8 mouse cellular contexts compared by ENCODE assay signal in the genomic region with DNA sequence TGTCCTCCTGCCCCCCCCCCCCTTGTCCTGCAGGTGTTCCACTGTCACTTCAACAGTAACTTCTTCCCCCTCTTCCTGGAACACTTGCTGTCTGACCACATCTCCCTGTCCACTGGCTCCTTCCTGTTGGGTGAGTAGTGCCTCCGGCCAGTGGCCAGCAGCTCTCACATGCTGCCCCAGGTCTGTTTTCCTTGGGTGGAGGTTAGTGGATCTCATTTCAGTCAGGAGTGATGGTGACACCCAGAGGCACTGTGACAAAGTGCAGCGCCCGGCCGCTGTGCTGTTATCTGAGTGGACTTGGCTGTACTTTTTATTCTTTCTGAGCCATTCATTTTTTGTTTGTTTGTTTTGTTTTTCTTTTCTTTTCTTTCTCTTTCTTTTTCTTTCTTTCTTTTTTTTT. TPM values are rescaled to one million over a fixed set of nuclear protein-coding genes. Genes with fewer than 3 reads are reported as not detected.
A peak's percentile ranks its signal among the peaks of the same experiment; 100 is the strongest.
DNase-seq lines count a peak whose midpoint lies in the region; ATAC-seq and TF ChIP-seq lines count a peak whose summit lies in the region.
"Had no signal": no experiment of that assay in that cellular context is flagged by ENCODE, and none has a peak within 500 bp of the region (broad histone marks: within the 10 kb centered on the region; RNA-seq: fewer than 3 reads in every experiment).

No protein-coding gene starts in this region.

- 23% methylated on average over 4 of the region's 4 CpGs for WGBS in intestine, embryonic 15.5 days
- 31% methylated on average over 4 of the region's 4 CpGs for WGBS in limb, embryonic 14.5 days

- TF ChIP-seq POLR2A in brain, embryonic 14.5 days (IDR thresholded peaks at IDR 0.05; ENCODE audit: borderline replicate concordance, extremely low read depth, insufficient read depth, insufficient read length, poor library complexity, severe bottlenecking) = no peak
- no peak for TF ChIP-seq POLR2A in limb, embryonic 14.5 days (IDR thresholded peaks at IDR 0.05; ENCODE audit: borderline replicate concordance, extremely low read depth, insufficient read depth, insufficient read length)

- H3K4me1 ChIP-seq in intestine, embryonic 15.5 days (replicated peaks) = no peaks in the 10 kb centered on the region
- H3K4me1 ChIP-seq in limb, embryonic 14.5 days (ENCODE audit: control insufficient read depth, insufficient read depth, low read length) = no peaks in the 10 kb centered on the region
- H3K4me1 ChIP-seq: neural tube, embryonic 12.5 days had no signal

- H3K27ac ChIP-seq in intestine, embryonic 15.5 days = no peak overlapping the region
- H3K27ac ChIP-seq in limb, embryonic 14.5 days (replicated peaks; ENCODE audit: low read depth, low read length) = no peak overlapping the region
- H3K27ac ChIP-seq: neural tube, embryonic 12.5 days had no signal

- ATAC-seq in intestine, embryonic 15.5 days = peak; percentile 58; the same call in 1 of the 2 replicates
- ATAC-seq in limb, embryonic 14.5 days (ENCODE audit: low FRiP score, low read depth) = 0 out of 2 replicates have a peak, but pooled peaks have one; percentile 30

- no peak overlapping the region for H3K4me3 ChIP-seq in intestine, embryonic 15.5 days (replicated peaks)
- H3K4me3 ChIP-seq in limb, embryonic 14.5 days (replicated peaks; ENCODE audit: low read length) = no peak overlapping the region
- H3K4me3 ChIP-seq: neural tube, embryonic 12.5 days had no signal

- no peaks in the 10 kb centered on the region for H3K9me3 ChIP-seq in intestine, embryonic 15.5 days
- H3K9me3 ChIP-seq in limb, embryonic 14.5 days (ENCODE audit: control insufficient read depth, low read length) = no peaks in the 10 kb centered on the region
- H3K9me3 ChIP-seq: neural tube, embryonic 12.5 days had no signal

- no peaks in the 10 kb centered on the region for H3K36me3 ChIP-seq in intestine, embryonic 15.5 days
- H3K36me3 ChIP-seq in limb, embryonic 14.5 days (ENCODE audit: control insufficient read depth, insufficient read depth, low read length) = no peaks in the 10 kb centered on the region
- H3K36me3 ChIP-seq: neural tube, embryonic 12.5 days had no signal

- no peaks in the 10 kb centered on the region for H3K27me3 ChIP-seq in intestine, embryonic 15.5 days (replicated peaks)
- H3K27me3 ChIP-seq in limb, embryonic 14.5 days (ENCODE audit: control insufficient read depth, insufficient read depth, low read length) = no peaks in the 10 kb centered on the region
- H3K27me3 ChIP-seq: neural tube, embryonic 12.5 days had no signal

- H3K4me2 ChIP-seq in intestine, embryonic 15.5 days (replicated peaks) = no peak overlapping the region
- H3K4me2 ChIP-seq in limb, embryonic 14.5 days (replicated peaks; ENCODE audit: low read depth, low read length, severe bottlenecking) = no peak overlapping the region
- H3K4me2 ChIP-seq: neural tube, embryonic 12.5 days had no signal

- H3K9ac ChIP-seq in intestine, embryonic 15.5 days = no peak overlapping the region
- no peak overlapping the region for H3K9ac ChIP-seq in limb, embryonic 14.5 days (ENCODE audit: low read depth, low read length, severe bottlenecking)
- H3K9ac ChIP-seq: neural tube, embryonic 12.5 days had no signal

- peak; percentile 70 for TF ChIP-seq CTCF in brain, embryonic 14.5 days (IDR thresholded peaks at IDR 0.05; ENCODE audit: borderline replicate concordance, extremely low read depth, insufficient read depth, insufficient read length)

- DNase-seq in urinary bladder, postnatal 14 days (ENCODE audit: low spot score) = peak; percentile 68
- no peak for DNase-seq in urinary bladder, postnatal 10 days (ENCODE audit: low spot score)
- peak; percentile 60 for DNase-seq in brain, embryonic 14.5 days (ENCODE audit: low read depth)
- DNase-seq in frontal cortex, postnatal 36 days (ENCODE audit: low spot score in 2 of 2) = peak; percentile 46 to 70
- peak; percentile 17 for DNase-seq in limb, embryonic 14.5 days (ENCODE audit: low spot score)
- DNase-seq in retina, embryonic 14.5 days (ENCODE audit: low spot score) = peak; percentile 74

RNA-seq across cellular contexts. Expression of gene 2310034G01Rik, which starts 19.1 kb away (rescaled TPM):
- polyA plus RNA-seq in brain, embryonic 14.5 days (2012; rRNA removed) = 2.1 TPM in 2 replicates
- polyA plus RNA-seq in intestine, embryonic 15.5 days (2015; fragmentation: Nextera tagmentation; extraction: Ambion mirVana) = 1.1 and 1.7 TPM in 2 replicates
- polyA plus RNA-seq in limb, embryonic 14.5 days (2012; rRNA removed) = 1.6 TPM in 2 replicates
- polyA plus RNA-seq in limb, embryonic 14.5 days (2014; fragmentation: Nextera tagmentation; extraction: Ambion mirVana) = 2.1 and 2.7 TPM in 2 replicates

RNA-seq across cellular contexts. Expression of gene Actr1a, which starts 26.3 kb away (rescaled TPM):
- 224 and 264 TPM in 2 replicates for polyA plus RNA-seq in brain, embryonic 14.5 days (2012; rRNA removed)
- 114 and 118 TPM in 2 replicates for polyA plus RNA-seq in intestine, embryonic 15.5 days (2015; fragmentation: Nextera tagmentation; extraction: Ambion mirVana)
- polyA plus RNA-seq in limb, embryonic 14.5 days (2012; rRNA removed) = 96.2 and 104 TPM in 2 replicates
- 152 and 155 TPM in 2 replicates for polyA plus RNA-seq in limb, embryonic 14.5 days (2014; fragmentation: Nextera tagmentation; extraction: Ambion mirVana)

RNA-seq across cellular contexts. Expression of gene Sufu, which starts 27.5 kb away (rescaled TPM):
- polyA plus RNA-seq in brain, embryonic 14.5 days (2012; rRNA removed) = 21.8 and 26.0 TPM in 2 replicates
- polyA plus RNA-seq in intestine, embryonic 15.5 days (2015; fragmentation: Nextera tagmentation; extraction: Ambion mirVana) = 20.7 and 21.4 TPM in 2 replicates
- 30.6 and 37.2 TPM in 2 replicates for polyA plus RNA-seq in limb, embryonic 14.5 days (2012; rRNA removed)
- polyA plus RNA-seq in limb, embryonic 14.5 days (2014; fragmentation: Nextera tagmentation; extraction: Ambion mirVana) = 35.5 and 39.1 TPM in 2 replicates

RNA-seq across cellular contexts. Expression of gene Mfsd13a, which starts 28.3 kb away (rescaled TPM):
- 16.1 and 18.2 TPM in 2 replicates for polyA plus RNA-seq in brain, embryonic 14.5 days (2012; rRNA removed)
- polyA plus RNA-seq in intestine, embryonic 15.5 days (2015; fragmentation: Nextera tagmentation; extraction: Ambion mirVana) = 13.5 and 14.2 TPM in 2 replicates
- polyA plus RNA-seq in limb, embryonic 14.5 days (2012; rRNA removed) = 5.4 and 8.0 TPM in 2 replicates
- polyA plus RNA-seq in limb, embryonic 14.5 days (2014; fragmentation: Nextera tagmentation; extraction: Ambion mirVana) = 3.2 and 3.5 TPM in 2 replicates

RNA-seq across cellular contexts. Expression of gene Cuedc2, which starts 30.7 kb away (rescaled TPM):
- 206 and 246 TPM in 2 replicates for polyA plus RNA-seq in brain, embryonic 14.5 days (2012; rRNA removed)
- 126 and 138 TPM in 2 replicates for polyA plus RNA-seq in intestine, embryonic 15.5 days (2015; fragmentation: Nextera tagmentation; extraction: Ambion mirVana)
- 110 and 133 TPM in 2 replicates for polyA plus RNA-seq in limb, embryonic 14.5 days (2012; rRNA removed)
- polyA plus RNA-seq in limb, embryonic 14.5 days (2014; fragmentation: Nextera tagmentation; extraction: Ambion mirVana) = 164 and 169 TPM in 2 replicates
